Mouse (Mus musculus): ENCODE measurements around the gene Xrcc5.

DNA sequence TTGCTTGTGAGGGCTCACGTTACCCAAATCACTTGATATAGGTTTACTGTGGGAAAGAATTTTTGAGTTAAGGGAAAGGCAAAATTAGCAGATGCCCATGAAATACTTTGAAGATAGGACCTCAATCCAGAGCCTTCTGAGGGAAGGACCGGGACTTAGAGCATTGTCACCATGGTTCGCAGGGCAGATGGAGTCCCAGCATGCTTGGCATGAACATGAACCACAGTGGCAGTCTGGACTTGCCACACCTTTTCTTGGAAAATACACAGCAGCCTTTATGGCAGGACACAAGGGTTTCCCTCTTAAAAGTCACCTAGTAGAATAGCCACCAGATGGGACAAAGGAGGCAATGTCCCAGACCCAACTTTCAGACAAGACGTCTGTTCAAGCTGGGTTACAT lies 114.9 kb downstream of the Xrcc5 start:
- TF ChIP-seq CHD1 (IDR thresholded peaks at IDR 0.05; ENCODE audit: low read depth, low read length) (no peak), CTCF (IDR thresholded peaks at IDR 0.05 in 2 of 3, conservative IDR thresholded peaks at IDR 0.05 in 1 of 3; ENCODE audit: control insufficient read depth in 1 of 3, insufficient read depth in 1 of 3, low read depth in 2 of 3, low read length in 3 of 3, poor library complexity in 1 of 3, severe bottlenecking in 1 of 3) (no peak), ZMIZ1 (IDR thresholded peaks at IDR 0.05; ENCODE audit: low read depth, low read length) (no peak), GATA1 (IDR thresholded peaks at IDR 0.05; ENCODE audit: low read depth, low read length) (no peak), ZNF384 (IDR thresholded peaks at IDR 0.05; ENCODE audit: low read depth, low read length) (no peak), E2F4 (IDR thresholded peaks at IDR 0.05; ENCODE audit: borderline replicate concordance, low read depth, low read length) (no peak), JUND (IDR thresholded peaks at IDR 0.05; ENCODE audit: low read depth, low read length) (no peak), EP300 (IDR thresholded peaks at IDR 0.05; ENCODE audit: low read depth in 1 of 2, low read length in 2 of 2) (no peak), POLR2AphosphoS2 (IDR thresholded peaks at IDR 0.05; ENCODE audit: low read length) (no peak), MAX (IDR thresholded peaks at IDR 0.05; ENCODE audit: low read length) (no peak), USF1 (IDR thresholded peaks at IDR 0.05; ENCODE audit: low read depth, low read length) (no peak)

Data from MEL (cell line).